Mouse (Mus musculus) bone marrow, adult 2 months (tissue): ENCODE measurements around the gene Wdr61.

Source experiments
- CTCF ChIP-seq: fragments of 200-500 bp; IDR thresholded peaks from 2 replicates; pipeline ENCODE4 v1.5.1; 2011; ENCODE audit warnings: low read length, control low read depth; ENCODE audit not compliant: control insufficient read depth, insufficient read depth
- POLR2A ChIP-seq: fragments of 200-500 bp; IDR thresholded peaks from 2 replicates; pipeline ENCODE4 v1.6.1; 2011; ENCODE audit warnings: low read depth, mild to moderate bottlenecking, control low read depth, low read length, borderline replicate concordance; ENCODE audit not compliant: control insufficient read depth

- TF ChIP-seq CTCF (no peak), POLR2A (no peak)
These were observed 26.2 kb downstream of the Wdr61 start for GRCm38 (mm10) chr9:54708085-54708484.
